Mouse (Mus musculus): ENCODE measurements at regions not wholly inside any gene's neighbourhood (a gene's known extent, or its start where the extent isn't known, plus 50 kb on each side); places are given as distances from the start of the nearest gene placed in this dataset.

DNA sequence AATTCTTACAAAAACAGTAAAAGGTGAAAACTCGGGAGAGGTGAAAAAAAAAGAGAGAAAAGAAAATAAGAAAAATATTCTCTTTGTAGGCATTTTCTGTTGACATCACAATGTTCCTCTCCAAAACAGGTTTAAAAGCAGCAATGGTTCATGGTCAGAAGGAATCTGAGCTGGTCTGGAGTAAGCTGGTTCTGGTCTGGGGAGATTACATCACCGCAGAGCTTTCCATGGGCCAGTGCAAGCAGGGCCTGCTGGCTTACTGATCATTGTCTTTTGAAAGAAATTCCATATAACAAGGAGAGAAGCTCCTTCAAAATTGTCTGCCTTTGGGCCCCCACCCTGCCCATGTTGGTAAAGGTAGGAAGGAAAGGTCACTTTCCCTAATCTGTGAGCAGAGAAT is 222.3 kb upstream of the Tnc start:
- no peak overlapping the region for H3K4me2 ChIP-seq (ENCODE audit: low read depth, low read length)
- no peak overlapping the region for H3K4me3 ChIP-seq (replicated peaks; ENCODE audit: low read length)
- H3K27ac ChIP-seq (ENCODE audit: low read length), result no peak overlapping the region
- H3K36me3 ChIP-seq (ENCODE audit: control insufficient read depth, insufficient read depth, low read length), result no peaks in the 10 kb centered on the region
- no peak for ATAC-seq (ENCODE audit: insufficient read depth, low FRiP score)
- WGBS, result 73% methylated on average over 2 of the region's 2 CpGs
- no peaks in the 10 kb centered on the region for H3K4me1 ChIP-seq (ENCODE audit: control insufficient read depth, insufficient read depth, low read length)
- H3K9me3 ChIP-seq (replicated peaks; ENCODE audit: control insufficient read depth, low read length), result no peaks in the 10 kb centered on the region
- no peaks in the 10 kb centered on the region for H3K27me3 ChIP-seq (ENCODE audit: control insufficient read depth, insufficient read depth, low read length)
- H3K9ac ChIP-seq (ENCODE audit: low read length), result no peak overlapping the region

- H3K36me3 ChIP-seq (ENCODE audit: control insufficient read depth, insufficient read depth, low read length), result no peaks in the 10 kb centered on the region
- no peak for ATAC-seq (ENCODE audit: insufficient read depth, low FRiP score)
- H3K9me3 ChIP-seq (replicated peaks; ENCODE audit: control insufficient read depth, low read length), result no peaks in the 10 kb centered on the region
- H3K4me3 ChIP-seq (replicated peaks; ENCODE audit: low read length), result no peak overlapping the region
- no peaks in the 10 kb centered on the region for H3K4me1 ChIP-seq (ENCODE audit: control insufficient read depth, insufficient read depth, low read length)
- H3K27me3 ChIP-seq (ENCODE audit: control insufficient read depth, insufficient read depth, low read length), result no peaks in the 10 kb centered on the region
- no peak overlapping the region for H3K4me2 ChIP-seq (ENCODE audit: low read depth, low read length)
- no peak overlapping the region for H3K9ac ChIP-seq (ENCODE audit: low read length)
- no peak overlapping the region for H3K27ac ChIP-seq (ENCODE audit: low read length)
Measured at GRCm38 (mm10) chr4:64260473-64260872, 213.7 kb upstream of the Tnc start.

DNA sequence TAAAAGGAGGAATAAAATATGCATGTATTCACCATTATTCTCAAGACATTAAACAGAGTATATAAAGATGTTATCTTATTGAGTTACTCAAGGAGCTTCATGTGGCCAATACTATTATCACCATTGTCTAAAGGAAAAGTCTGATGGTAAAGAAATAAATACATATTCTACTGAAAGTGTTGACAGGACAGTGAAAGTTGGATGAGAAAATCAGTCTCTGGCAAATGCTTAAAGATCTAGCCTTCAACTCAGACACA is 213.3 kb upstream of the Tnc start:
- H3K9me3 ChIP-seq (replicated peaks; ENCODE audit: control insufficient read depth, low read length), result no peaks in the 10 kb centered on the region
- H3K4me3 ChIP-seq (replicated peaks; ENCODE audit: low read length), result no peak overlapping the region
- H3K27me3 ChIP-seq (ENCODE audit: control insufficient read depth, insufficient read depth, low read length), result no peaks in the 10 kb centered on the region
- no peak overlapping the region for H3K4me2 ChIP-seq (ENCODE audit: low read depth, low read length)
- no peak overlapping the region for H3K9ac ChIP-seq (ENCODE audit: low read length)
- no peak for ATAC-seq (ENCODE audit: insufficient read depth, low FRiP score)
- H3K27ac ChIP-seq (ENCODE audit: low read length), result no peak overlapping the region
- H3K36me3 ChIP-seq (ENCODE audit: control insufficient read depth, insufficient read depth, low read length), result no peaks in the 10 kb centered on the region
- H3K4me1 ChIP-seq (ENCODE audit: control insufficient read depth, insufficient read depth, low read length), result no peaks in the 10 kb centered on the region

DNA sequence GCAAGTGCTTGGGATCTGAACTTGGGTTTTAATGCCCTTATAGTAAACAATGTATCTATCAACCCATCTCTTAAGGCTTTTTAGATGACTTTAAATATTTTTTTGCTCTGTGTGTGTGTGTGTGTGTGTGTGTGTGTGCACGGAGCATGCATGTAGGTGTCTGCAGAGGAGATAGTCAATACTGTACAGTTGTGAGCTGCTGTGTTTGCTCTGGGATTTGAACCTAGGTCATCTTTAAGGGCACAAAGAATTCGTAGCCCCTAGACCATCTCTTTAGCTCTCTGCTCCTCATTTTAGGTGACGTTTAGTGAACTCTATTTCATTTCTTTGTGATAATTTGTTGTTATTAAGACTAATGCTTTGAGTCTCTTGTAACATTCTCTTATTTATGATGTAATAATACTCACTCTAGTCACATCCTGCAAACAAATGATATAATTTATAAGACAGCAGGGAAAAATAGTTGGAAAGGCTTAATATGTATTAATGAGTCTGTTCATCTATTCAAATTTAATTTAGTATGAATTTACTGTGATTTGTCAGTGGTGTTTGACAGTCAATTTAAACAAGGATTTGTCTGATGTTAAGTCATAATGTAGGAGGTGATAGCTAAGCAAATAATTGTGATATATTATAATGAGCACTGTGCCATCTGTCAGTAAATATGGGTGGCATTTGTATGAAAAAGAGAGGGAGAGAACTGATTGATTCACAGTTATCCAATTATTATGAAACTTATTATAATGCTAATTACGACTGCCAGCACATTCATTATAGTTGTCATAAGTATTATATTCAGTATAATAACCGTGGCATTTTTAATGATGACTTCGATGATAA is 212.8 kb upstream of the Tnc start:
- WGBS, result 72% methylated on average over 6 of the region's 6 CpGs
- H3K9ac ChIP-seq (ENCODE audit: low read length), result no peak overlapping the region
- no peaks in the 10 kb centered on the region for H3K4me1 ChIP-seq (ENCODE audit: control insufficient read depth, insufficient read depth, low read length)
- H3K27ac ChIP-seq (ENCODE audit: low read length), result no peak overlapping the region
- ATAC-seq (ENCODE audit: insufficient read depth, low FRiP score), result no peak
- H3K4me3 ChIP-seq (replicated peaks; ENCODE audit: low read length), result no peak overlapping the region
- H3K27me3 ChIP-seq (ENCODE audit: control insufficient read depth, insufficient read depth, low read length), result no peaks in the 10 kb centered on the region
- H3K36me3 ChIP-seq (ENCODE audit: control insufficient read depth, insufficient read depth, low read length), result no peaks in the 10 kb centered on the region
- no peak overlapping the region for H3K4me2 ChIP-seq (ENCODE audit: low read depth, low read length)
- no peaks in the 10 kb centered on the region for H3K9me3 ChIP-seq (replicated peaks; ENCODE audit: control insufficient read depth, low read length)

- Histone ChIP-seq H3K9me3 (replicated peaks; ENCODE audit: control insufficient read depth, low read length) (no peaks in the 10 kb centered on the region), H3K27me3 (ENCODE audit: control insufficient read depth, insufficient read depth, low read length) (no peaks in the 10 kb centered on the region), H3K9ac (ENCODE audit: low read length) (no peak overlapping the region), H3K4me2 (ENCODE audit: low read depth, low read length) (no peak overlapping the region), H3K4me1 (ENCODE audit: control insufficient read depth, insufficient read depth, low read length) (no peaks in the 10 kb centered on the region), H3K36me3 (ENCODE audit: control insufficient read depth, insufficient read depth, low read length) (no peaks in the 10 kb centered on the region), H3K4me3 (replicated peaks; ENCODE audit: low read length) (no peak overlapping the region), H3K27ac (ENCODE audit: low read length) (no peak overlapping the region)
- ATAC-seq (ENCODE audit: insufficient read depth, low FRiP score), result no peak
- WGBS, result 67% methylated on average over 8 of the region's 8 CpGs
Measured at GRCm38 (mm10) chr4:64255253-64255652, 208.4 kb upstream of the Tnc start.

GRCm38 (mm10) chr4:64250691-64251090 is 203.9 kb upstream of the Tnc start:
- H3K4me3 ChIP-seq (replicated peaks; ENCODE audit: low read length), result no peak overlapping the region
- H3K4me2 ChIP-seq (ENCODE audit: low read depth, low read length), result no peak overlapping the region
- no peak overlapping the region for H3K9ac ChIP-seq (ENCODE audit: low read length)
- 77% methylated on average over 5 of the region's 5 CpGs for WGBS
- ATAC-seq (ENCODE audit: insufficient read depth, low FRiP score), result no peak
- H3K27me3 ChIP-seq (ENCODE audit: control insufficient read depth, insufficient read depth, low read length), result no peaks in the 10 kb centered on the region
- H3K9me3 ChIP-seq (replicated peaks; ENCODE audit: control insufficient read depth, low read length), result no peaks in the 10 kb centered on the region
- no peaks in the 10 kb centered on the region for H3K4me1 ChIP-seq (ENCODE audit: control insufficient read depth, insufficient read depth, low read length)
- H3K36me3 ChIP-seq (ENCODE audit: control insufficient read depth, insufficient read depth, low read length), result no peaks in the 10 kb centered on the region
- no peak overlapping the region for H3K27ac ChIP-seq (ENCODE audit: low read length)

DNA sequence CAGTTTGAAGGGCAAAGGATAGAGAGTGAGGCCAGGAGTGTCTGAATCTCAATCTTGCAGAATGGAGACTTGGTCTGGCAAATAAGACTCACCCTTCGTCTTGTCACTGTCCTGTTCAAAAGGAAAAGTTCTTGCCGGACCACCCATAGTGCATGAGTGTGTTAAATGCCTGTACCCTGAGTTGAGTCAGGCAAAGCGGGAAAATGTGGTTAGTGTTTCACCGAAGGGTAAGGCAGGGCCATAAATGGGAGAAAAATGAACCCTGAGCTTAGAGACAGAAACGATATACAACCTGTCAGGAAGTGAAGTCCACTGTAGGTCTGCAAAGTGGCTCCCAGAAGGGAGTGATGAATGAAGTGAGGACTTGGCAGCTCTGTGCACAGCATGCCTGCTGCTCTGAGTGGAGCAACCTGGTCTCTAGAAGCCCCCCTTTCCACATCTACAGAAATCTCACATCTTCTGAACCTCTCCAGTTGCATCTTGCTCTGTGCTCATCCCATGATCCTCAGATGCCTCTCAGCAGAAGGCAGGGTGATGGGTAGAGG is 191.5 kb upstream of the Tnc start:
- ATAC-seq (ENCODE audit: insufficient read depth, low FRiP score), result peak; percentile 82
- WGBS, result 27% methylated on average over 5 of the region's 5 CpGs
- H3K4me2 ChIP-seq (ENCODE audit: low read depth, low read length), result no peak overlapping the region
- 0 out of 2 replicates have a peak, but pooled peaks cover 3% of the 10 kb centered on the region for H3K4me1 ChIP-seq (ENCODE audit: control insufficient read depth, insufficient read depth, low read length)
- H3K27ac ChIP-seq (ENCODE audit: low read length), result peak overlapping the region; percentile 38; the same call in 1 of the 2 replicates
- no peaks in the 10 kb centered on the region for H3K9me3 ChIP-seq (replicated peaks; ENCODE audit: control insufficient read depth, low read length)
- no peak overlapping the region for H3K4me3 ChIP-seq (replicated peaks; ENCODE audit: low read length)
- no peaks in the 10 kb centered on the region for H3K36me3 ChIP-seq (ENCODE audit: control insufficient read depth, insufficient read depth, low read length)
- H3K27me3 ChIP-seq (ENCODE audit: control insufficient read depth, insufficient read depth, low read length), result no peaks in the 10 kb centered on the region
- H3K9ac ChIP-seq (ENCODE audit: low read length), result no peak overlapping the region

- no peaks in the 10 kb centered on the region for H3K9me3 ChIP-seq (replicated peaks; ENCODE audit: control insufficient read depth, low read length)
- no peak for ATAC-seq (ENCODE audit: insufficient read depth, low FRiP score)
- WGBS, result 78% methylated on average over 4 of the region's 4 CpGs
Measured at GRCm38 (mm10) chr4:64235534-64235933, 188.7 kb upstream of the Tnc start.

DNA sequence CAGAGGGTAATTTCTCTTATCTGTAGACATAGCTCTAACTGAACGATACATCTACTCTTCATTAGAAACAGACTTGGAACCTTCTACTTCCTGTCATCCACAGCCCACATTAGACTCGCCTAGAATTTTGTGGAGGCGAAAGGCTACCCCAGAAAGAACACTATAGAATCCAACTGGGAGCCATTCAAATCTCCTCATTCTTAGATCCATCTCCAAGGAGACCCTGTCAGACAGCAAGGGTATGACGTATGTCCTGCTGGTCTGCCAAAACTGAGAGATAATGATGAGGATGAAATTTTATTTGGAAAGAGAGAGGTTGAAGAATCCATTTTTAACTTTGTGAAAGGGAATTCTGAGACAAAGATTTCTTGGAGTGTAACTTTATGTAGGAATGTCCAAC is 185.3 kb upstream of the Tnc start:
- Histone ChIP-seq H3K4me2 (ENCODE audit: low read depth, low read length) (no peak overlapping the region), H3K9me3 (replicated peaks; ENCODE audit: control insufficient read depth, low read length) (no peaks in the 10 kb centered on the region), H3K27ac (ENCODE audit: low read length) (no peak overlapping the region), H3K9ac (ENCODE audit: low read length) (no peak overlapping the region), H3K36me3 (ENCODE audit: control insufficient read depth, insufficient read depth, low read length) (no peaks in the 10 kb centered on the region), H3K27me3 (ENCODE audit: control insufficient read depth, insufficient read depth, low read length) (no peaks in the 10 kb centered on the region), H3K4me1 (ENCODE audit: control insufficient read depth, insufficient read depth, low read length) (no peaks in the 10 kb centered on the region), H3K4me3 (replicated peaks; ENCODE audit: low read length) (no peak overlapping the region)
- ATAC-seq (ENCODE audit: insufficient read depth, low FRiP score), result no peak
- WGBS, result 81% methylated on average over 4 of the region's 4 CpGs

More at GRCm38 (mm10) chr4:64235534-64235933, 188.7 kb upstream of the Tnc start:
- Histone ChIP-seq H3K27me3 (ENCODE audit: control insufficient read depth, insufficient read depth, low read length) (no peaks in the 10 kb centered on the region), H3K36me3 (ENCODE audit: control insufficient read depth, insufficient read depth, low read length) (no peaks in the 10 kb centered on the region), H3K27ac (ENCODE audit: low read length) (no peak overlapping the region), H3K9ac (ENCODE audit: low read length) (no peak overlapping the region), H3K4me1 (ENCODE audit: control insufficient read depth, insufficient read depth, low read length) (0 out of 2 replicates have a peak, but pooled peaks cover 3% of the 10 kb centered on the region), H3K4me2 (ENCODE audit: low read depth, low read length) (no peak overlapping the region), H3K4me3 (replicated peaks; ENCODE audit: low read length) (no peak overlapping the region)
